ENCODE assay signal across 20 mouse cellular contexts in the genomic region with DNA sequence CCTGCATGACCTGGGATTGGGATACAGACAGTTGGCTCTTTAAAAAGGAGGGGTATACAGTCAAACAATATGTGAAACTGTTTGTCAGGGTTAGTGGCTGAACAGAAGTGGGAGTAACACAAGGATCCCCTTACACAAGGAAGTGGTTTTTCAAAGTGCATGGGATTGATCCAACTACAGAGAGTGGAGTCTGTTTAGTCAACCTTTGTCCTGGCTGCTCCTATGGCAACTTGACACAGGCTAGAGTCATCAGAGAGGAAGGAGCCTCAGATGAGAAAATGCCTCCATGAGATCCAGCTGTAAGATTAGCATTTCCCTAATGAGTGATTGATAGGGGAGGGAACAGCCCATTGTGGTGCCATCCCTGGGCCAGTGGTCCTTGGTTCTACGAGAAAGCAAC. TPM values are rescaled to one million over a fixed set of nuclear protein-coding genes. Genes with fewer than 3 reads are reported as not detected.
DNase-seq lines count a peak whose midpoint lies in the region; ATAC-seq and TF ChIP-seq lines count a peak whose summit lies in the region.
"Had no signal": no experiment of that assay in that cellular context is flagged by ENCODE, and none has a peak within 500 bp of the region (broad histone marks: within the 10 kb centered on the region; RNA-seq: fewer than 3 reads in every experiment).

No protein-coding gene starts in this region.

- H3K36me3 ChIP-seq in intestine, postnatal 0 days (ENCODE audit: control insufficient read depth, insufficient read depth) = no peaks in the 10 kb centered on the region
- no peaks in the 10 kb centered on the region for H3K36me3 ChIP-seq in limb, embryonic 10.5 days
- H3K36me3 ChIP-seq: embryonic facial prominence, embryonic 10.5 days; heart, embryonic 15.5 days; hindbrain, embryonic 13.5 days; midbrain, embryonic 10.5 days had no signal

- H3K4me3 ChIP-seq in bone marrow macrophage, adult 2 months (ENCODE audit: insufficient read depth, low read length) = no peak overlapping the region
- no peak overlapping the region for H3K4me3 ChIP-seq in intestine, postnatal 0 days (ENCODE audit: low read depth, low read length)
- H3K4me3 ChIP-seq in limb, embryonic 10.5 days = no peak overlapping the region
- H3K4me3 ChIP-seq: embryonic facial prominence, embryonic 10.5 days; heart, embryonic 15.5 days; hindbrain, embryonic 13.5 days; midbrain, embryonic 10.5 days had no signal

- DNase-seq in lung, postnatal 25 days (ENCODE audit: low spot score) = peak; percentile 34
- DNase-seq in lung, postnatal 4 days = no peak
- DNase-seq in urinary bladder, postnatal 14 days (ENCODE audit: low spot score) = no peak
- DNase-seq in frontal cortex, postnatal 36 days (ENCODE audit: low spot score in 2 of 2) = no peak
- DNase-seq in limb, embryonic 10.5 days (ENCODE audit: low spot score) = no peak
- DNase-seq: adrenal gland, postnatal 25 days; cerebellum, adult 9-11 months; gastrocnemius, postnatal 36 days; heart, postnatal 36 days; left cerebral cortex, postnatal 4 days; right cerebral cortex, adult 18-20 months; right cerebral cortex, postnatal 4 days had no signal

- no peak overlapping the region for H3K4me2 ChIP-seq in intestine, postnatal 0 days (replicated peaks; ENCODE audit: low read depth)
- H3K4me2 ChIP-seq: heart, embryonic 15.5 days; hindbrain, embryonic 13.5 days had no signal

- TF ChIP-seq CTCF in bone marrow macrophage, adult 2 months (IDR thresholded peaks at IDR 0.05; ENCODE audit: low read depth, low read length) = no peak
- no peak for TF ChIP-seq CTCF in intestine, postnatal 0 days (IDR thresholded peaks at IDR 0.05; ENCODE audit: low read depth)

- no peak for TF ChIP-seq POLR2A in bone marrow macrophage, adult 2 months (IDR thresholded peaks at IDR 0.05; ENCODE audit: borderline replicate concordance, low read depth, low read length)

- H3K27ac ChIP-seq in bone marrow macrophage, adult 2 months (ENCODE audit: insufficient read depth, low read depth, low read length) = peak overlapping the region; percentile 7; the same call in 1 of the 2 replicates
- peak overlapping the region; percentile 46 for H3K27ac ChIP-seq in intestine, postnatal 0 days (ENCODE audit: low read depth, low read length)
- H3K27ac ChIP-seq in limb, embryonic 10.5 days = no peak overlapping the region
- H3K27ac ChIP-seq: embryonic facial prominence, embryonic 10.5 days; heart, embryonic 15.5 days; hindbrain, embryonic 13.5 days; macrophage; midbrain, embryonic 10.5 days had no signal

- no peak overlapping the region for H3K9ac ChIP-seq in intestine, postnatal 0 days (ENCODE audit: low read depth, low read length)
- H3K9ac ChIP-seq: heart, embryonic 15.5 days; hindbrain, embryonic 13.5 days had no signal

- H3K4me1 ChIP-seq in bone marrow macrophage, adult 2 months (ENCODE audit: control insufficient read depth, insufficient read depth, low read length) = peaks cover 21% of the 10 kb centered on the region
- H3K4me1 ChIP-seq in intestine, postnatal 0 days (replicated peaks; ENCODE audit: control insufficient read depth, insufficient read depth, low read length) = 0 out of 2 replicates have a peak, but pooled peaks cover 6% of the 10 kb centered on the region
- H3K4me1 ChIP-seq in limb, embryonic 10.5 days = no peaks in the 10 kb centered on the region
- H3K4me1 ChIP-seq: embryonic facial prominence, embryonic 10.5 days; heart, embryonic 15.5 days; hindbrain, embryonic 13.5 days; midbrain, embryonic 10.5 days had no signal

- no peaks in the 10 kb centered on the region for H3K9me3 ChIP-seq in intestine, postnatal 0 days (ENCODE audit: control insufficient read depth)
- H3K9me3 ChIP-seq in limb, embryonic 10.5 days (replicated peaks) = no peaks in the 10 kb centered on the region
- H3K9me3 ChIP-seq: embryonic facial prominence, embryonic 10.5 days; heart, embryonic 15.5 days; hindbrain, embryonic 13.5 days; midbrain, embryonic 10.5 days had no signal

- peak; percentile 84 for ATAC-seq in intestine, postnatal 0 days
- ATAC-seq: forebrain, embryonic 16.5 days had no signal

- no peaks in the 10 kb centered on the region for H3K27me3 ChIP-seq in intestine, postnatal 0 days (replicated peaks; ENCODE audit: control insufficient read depth, insufficient read depth, low read length)
- H3K27me3 ChIP-seq in limb, embryonic 10.5 days (ENCODE audit: low read depth, poor library complexity, severe bottlenecking) = peaks cover 13% of the 10 kb centered on the region; the same call in 1 of the 2 replicates

- WGBS in intestine, postnatal 0 days = 53% methylated on average over 1 of the region's 1 CpGs
- 80% methylated on average over 1 of the region's 1 CpGs for WGBS in limb, embryonic 10.5 days

RNA-seq across cellular contexts. Expression of gene Hmga1b, which starts 5.6 kb away (rescaled TPM):
- 13.2 and 32.4 TPM in 2 replicates for polyA plus RNA-seq in bone marrow macrophage, adult 2 months (2012; ENCODE audit: insufficient read depth, insufficient read length, missing spikeins)
- polyA plus RNA-seq in intestine, postnatal 0 days (2015; fragmentation: Nextera tagmentation; extraction: Ambion mirVana) = 10.8 and 12.2 TPM in 2 replicates
- 9.3 and 20.0 TPM in 2 replicates for polyA plus RNA-seq in limb, embryonic 10.5 days (2016; fragmentation: Nextera tagmentation; extraction: Ambion mirVana)

RNA-seq across cellular contexts. Expression of gene Rfng, which starts 15.8 kb away (rescaled TPM):
- polyA plus RNA-seq in bone marrow macrophage, adult 2 months (2012; ENCODE audit: insufficient read depth, insufficient read length, missing spikeins) = 18.3 and 22.6 TPM in 2 replicates
- polyA plus RNA-seq in intestine, postnatal 0 days (2015; fragmentation: Nextera tagmentation; extraction: Ambion mirVana) = 22.8 and 23.7 TPM in 2 replicates
- 35.7 and 40.4 TPM in 2 replicates for polyA plus RNA-seq in limb, embryonic 10.5 days (2016; fragmentation: Nextera tagmentation; extraction: Ambion mirVana)

RNA-seq across cellular contexts. Expression of gene Gps1, which starts 15.9 kb away (rescaled TPM):
- polyA plus RNA-seq in bone marrow macrophage, adult 2 months (2012; ENCODE audit: insufficient read depth, insufficient read length, missing spikeins) = 34.7 and 41.1 TPM in 2 replicates
- 70.9 and 74.8 TPM in 2 replicates for polyA plus RNA-seq in intestine, postnatal 0 days (2015; fragmentation: Nextera tagmentation; extraction: Ambion mirVana)
- polyA plus RNA-seq in limb, embryonic 10.5 days (2016; fragmentation: Nextera tagmentation; extraction: Ambion mirVana) = 269 and 270 TPM in 2 replicates

RNA-seq across cellular contexts. Expression of gene Dus1l, which starts 28.0 kb away (rescaled TPM):
- polyA plus RNA-seq in bone marrow macrophage, adult 2 months (2012; ENCODE audit: insufficient read depth, insufficient read length, missing spikeins) = 22.7 and 28.5 TPM in 2 replicates
- polyA plus RNA-seq in intestine, postnatal 0 days (2015; fragmentation: Nextera tagmentation; extraction: Ambion mirVana) = 45.5 and 48.5 TPM in 2 replicates
- polyA plus RNA-seq in limb, embryonic 10.5 days (2016; fragmentation: Nextera tagmentation; extraction: Ambion mirVana) = 122 and 136 TPM in 2 replicates

RNA-seq across cellular contexts. Expression of gene Cbr2, which starts 36.3 kb away (rescaled TPM):
- 57.0 and 81.4 TPM in 2 replicates for polyA plus RNA-seq in bone marrow macrophage, adult 2 months (2012; ENCODE audit: insufficient read depth, insufficient read length, missing spikeins)
- polyA plus RNA-seq in intestine, postnatal 0 days (2015; fragmentation: Nextera tagmentation; extraction: Ambion mirVana) = 1.2 and 1.6 TPM in 2 replicates
- 15.2 and 16.3 TPM in 2 replicates for polyA plus RNA-seq in limb, embryonic 10.5 days (2016; fragmentation: Nextera tagmentation; extraction: Ambion mirVana)
